Mouse (Mus musculus) thymus, postnatal 0 days (tissue): ENCODE measurements at regions not wholly inside any gene's neighbourhood (a gene's known extent, or its start where the extent isn't known, plus 50 kb on each side); places are given as distances from the start of the nearest gene placed in this dataset.

Experiments
- DNase-seq: peaks from one replicate; pipeline ENCODE4 v3.0.0-alpha.2; 2015; ENCODE audit warnings: low spot score

DNA sequence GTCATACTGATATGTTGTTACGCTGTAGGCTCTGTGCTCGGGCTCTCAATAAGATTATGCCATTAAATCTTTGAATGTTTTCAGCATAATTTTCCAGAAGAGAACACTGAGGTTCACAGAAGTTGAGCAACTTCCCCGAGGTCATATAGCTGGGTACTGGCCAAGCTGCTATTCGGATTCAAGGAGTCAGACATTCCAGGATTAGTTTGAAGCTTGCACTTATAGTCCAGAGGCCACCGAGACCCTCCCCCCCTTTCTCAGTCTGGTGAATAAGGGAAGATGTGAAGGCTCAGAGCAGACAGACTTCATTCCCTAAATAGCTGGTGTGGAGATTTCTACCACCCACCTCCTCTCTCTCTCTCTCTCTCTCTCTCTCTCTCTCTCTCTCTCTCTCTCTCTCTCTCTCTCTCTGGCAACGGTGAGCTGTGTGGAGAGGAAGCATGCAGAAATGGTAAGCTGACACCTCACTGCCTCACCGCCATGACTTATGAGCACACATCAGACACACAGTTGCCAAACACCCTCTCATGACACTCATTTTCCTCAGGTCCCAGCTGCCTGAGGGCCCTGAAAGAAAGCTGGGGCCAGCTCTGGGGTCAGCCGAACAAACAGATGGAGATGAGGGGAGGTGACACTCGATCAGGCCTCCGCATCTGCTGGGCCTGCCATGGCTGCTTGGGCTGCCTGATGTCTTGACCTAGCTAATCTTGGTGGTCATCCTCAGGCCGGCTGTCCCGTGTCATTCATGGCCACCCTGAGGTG is 107.0 kb upstream of the Pdzrn3 start:
- DNase-seq, result no peak

DNA sequence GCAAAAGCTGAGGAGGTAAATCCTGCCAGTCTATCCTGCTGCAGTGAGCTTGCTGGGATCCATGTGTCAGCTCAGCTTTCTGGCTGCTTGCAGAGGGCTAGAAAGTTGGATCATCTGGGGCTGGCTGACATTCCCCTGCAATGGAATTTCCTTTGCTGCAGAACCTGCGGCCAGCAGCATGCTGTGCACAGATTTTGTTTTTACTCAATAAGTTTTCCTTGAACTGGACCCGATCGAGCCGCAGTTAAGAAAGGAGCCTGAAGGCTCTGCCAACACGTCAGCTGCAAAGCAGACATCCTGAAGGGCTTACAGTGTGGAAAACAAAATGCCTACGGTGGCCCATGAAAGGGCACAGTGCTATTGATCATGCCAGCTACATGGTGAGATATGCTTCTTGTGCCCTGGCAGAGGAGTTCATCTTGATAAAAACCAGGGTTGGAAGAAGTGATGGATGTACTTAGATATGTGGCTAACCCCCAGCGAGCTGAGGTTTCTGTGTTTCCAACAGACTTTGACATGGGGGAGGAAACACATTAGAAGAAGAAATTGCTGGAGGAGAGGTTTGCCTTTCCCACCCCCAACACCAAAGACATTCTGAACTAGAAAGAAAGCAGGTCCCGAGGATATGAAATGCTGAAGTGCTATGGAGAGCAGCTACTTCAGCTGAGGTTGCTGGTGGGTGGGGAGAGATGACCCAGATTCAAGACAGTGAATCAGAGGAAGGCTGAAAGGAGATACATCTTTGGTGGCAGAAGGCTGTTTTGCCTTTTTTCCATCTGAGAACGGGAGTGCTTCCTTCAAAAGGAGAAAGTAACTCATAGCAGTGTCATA is 105.2 kb upstream of the Pdzrn3 start:
- no peak for DNase-seq

DNA sequence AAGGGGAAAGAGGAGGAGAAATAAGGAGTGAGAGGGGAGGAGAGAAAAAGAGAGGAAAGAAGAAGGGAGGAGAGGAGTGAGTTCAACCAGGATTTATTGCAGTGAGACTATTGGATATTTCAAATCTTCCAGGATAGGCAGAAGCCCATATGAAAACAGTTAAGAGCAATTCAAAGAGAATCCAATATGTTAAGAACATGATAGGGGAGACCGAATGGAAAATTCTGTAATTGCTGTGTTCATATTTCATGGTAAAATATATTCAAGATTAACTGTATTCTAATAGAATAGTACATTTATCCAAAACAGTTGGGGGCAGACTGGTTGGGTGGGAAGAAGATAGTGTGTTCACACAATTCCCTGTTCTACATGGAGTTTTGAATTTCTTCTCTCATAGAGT is 96.3 kb upstream of the Pdzrn3 start:
- DNase-seq, result no peak

DNA sequence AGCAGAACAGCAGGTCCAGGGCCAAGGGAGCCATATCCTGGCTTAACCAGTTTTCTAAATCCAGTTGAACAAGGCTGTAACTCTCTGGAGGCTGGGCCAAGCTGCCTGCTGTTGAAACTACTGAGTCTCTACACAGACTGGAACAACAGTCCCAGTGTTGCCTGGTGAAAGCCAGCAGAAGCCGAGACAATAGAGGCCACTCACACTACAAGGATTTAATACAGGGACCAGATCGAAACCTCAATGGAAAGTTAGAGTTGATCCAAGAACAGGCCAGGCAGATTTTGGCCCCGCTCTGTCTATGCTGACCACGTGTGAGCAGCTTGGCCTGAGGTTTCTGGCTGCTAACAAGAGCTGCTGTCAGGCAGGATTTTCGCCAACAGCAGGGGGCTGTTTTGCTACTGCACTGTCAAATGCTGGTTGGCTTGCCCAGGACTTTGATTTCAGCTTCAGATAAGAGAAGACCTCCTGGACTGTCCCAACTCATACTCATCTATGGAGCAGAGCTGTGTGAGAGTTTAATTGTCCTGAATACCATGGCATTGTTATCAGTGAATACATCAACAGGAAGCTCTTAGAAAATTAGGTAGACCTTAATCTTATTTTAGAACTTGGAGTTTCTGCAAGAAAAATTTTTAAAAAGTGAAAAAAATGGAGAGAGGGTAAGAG is 95.7 kb upstream of the Pdzrn3 start:
- DNase-seq, result no peak

DNA sequence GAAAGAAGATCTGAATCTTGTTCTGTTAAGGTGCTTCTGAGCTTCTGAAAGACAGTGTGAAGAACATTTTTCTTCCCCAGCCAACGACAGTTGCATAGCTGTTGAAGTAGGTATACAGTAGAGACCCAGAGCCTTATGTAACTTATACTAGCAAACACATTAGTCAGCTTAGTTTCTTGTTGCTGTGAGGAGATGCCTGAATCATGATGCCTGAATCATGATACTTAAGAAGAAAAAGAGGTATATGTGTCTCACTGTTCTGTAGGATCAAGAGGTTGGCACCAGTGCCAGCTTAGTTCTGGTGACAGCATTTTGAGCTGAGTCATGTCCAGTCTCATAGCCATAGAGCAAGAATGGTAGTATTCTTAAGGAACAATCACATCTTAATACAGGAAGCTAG is 87.2 kb upstream of the Pdzrn3 start:
- no peak for DNase-seq

DNA sequence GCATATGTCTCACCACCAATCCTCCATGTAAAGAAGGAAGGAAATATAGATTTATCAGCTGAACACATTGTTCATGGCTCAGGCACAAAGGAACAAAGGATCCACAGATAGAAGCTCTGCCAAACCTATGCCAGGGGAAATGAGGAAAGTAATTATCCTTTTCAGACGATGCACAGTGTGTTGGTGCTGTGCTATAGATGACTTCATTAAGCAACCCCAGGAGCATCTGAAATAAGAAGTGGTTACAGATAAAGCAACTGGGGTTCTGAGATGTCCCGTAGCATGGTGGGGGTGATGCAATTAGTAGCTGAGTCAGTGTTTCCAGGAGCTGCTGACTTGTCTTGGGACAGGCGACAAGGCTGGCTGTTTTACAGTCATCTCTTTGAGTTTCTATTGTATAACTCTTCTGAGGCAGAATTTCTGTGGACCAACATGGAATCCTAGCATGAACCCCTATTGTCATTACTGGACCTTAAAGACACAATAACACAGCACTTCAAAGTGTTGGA is 86.2 kb upstream of the Pdzrn3 start:
- no peak for DNase-seq

DNA sequence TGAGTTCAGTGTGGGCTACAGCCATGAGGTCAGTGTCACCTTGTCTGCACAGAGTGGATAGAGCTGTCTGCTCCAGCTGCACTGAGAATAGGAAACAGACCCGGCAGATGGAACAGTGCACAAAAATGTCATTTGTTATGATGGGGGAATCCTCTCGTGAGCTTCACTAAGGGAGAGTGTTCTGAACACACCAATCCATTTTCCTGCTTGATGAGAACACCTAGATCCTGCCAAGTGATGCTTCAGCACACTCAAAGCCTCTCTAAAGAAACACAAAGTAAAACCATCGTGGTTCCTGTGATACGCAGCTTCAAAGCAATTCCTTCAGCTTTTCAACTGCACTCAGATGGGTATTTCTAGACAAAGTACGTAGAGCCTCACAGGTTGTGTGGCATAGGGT is 69.0 kb upstream of the Pdzrn3 start:
- no peak for DNase-seq

DNA sequence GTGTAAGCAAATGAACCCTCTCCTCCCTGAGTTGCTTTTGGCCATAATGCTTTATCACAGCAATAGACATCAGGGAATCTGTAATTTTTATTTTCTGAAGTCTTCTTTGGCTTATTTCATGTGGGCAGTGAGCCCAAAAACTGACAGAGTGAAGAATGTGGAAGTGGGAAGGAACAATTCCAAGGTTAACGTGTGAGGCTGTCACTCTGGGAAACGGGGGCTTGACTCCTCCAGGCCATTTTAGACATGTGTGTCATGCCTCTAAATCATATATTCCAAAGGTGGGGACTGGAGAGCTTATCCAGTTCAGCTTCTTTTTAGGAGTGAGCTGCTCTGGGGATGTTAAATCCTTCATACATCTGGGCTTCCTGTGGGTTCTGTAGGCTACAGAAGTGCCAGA is 68.6 kb upstream of the Pdzrn3 start:
- DNase-seq, result no peak

DNA sequence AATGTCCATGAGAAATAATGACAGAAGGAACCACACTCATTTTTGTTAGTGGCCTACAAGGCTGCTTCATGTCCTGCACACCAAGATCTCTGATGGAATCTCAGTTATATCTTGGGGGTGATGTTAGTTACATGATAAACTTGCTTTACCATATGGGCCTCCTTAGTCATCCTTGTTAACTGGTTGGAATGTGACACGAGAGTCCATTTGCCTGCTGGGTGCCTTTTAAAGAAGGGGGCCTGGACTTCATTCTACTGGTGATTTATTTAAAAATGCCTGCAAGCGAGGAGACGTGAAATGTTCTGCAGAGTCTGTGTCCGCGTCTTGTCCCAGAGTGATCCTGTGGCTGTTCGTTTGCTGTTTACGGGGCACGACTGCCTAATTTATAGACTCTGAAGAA is 55.1 kb upstream of the Pdzrn3 start:
- no peak for DNase-seq

DNA sequence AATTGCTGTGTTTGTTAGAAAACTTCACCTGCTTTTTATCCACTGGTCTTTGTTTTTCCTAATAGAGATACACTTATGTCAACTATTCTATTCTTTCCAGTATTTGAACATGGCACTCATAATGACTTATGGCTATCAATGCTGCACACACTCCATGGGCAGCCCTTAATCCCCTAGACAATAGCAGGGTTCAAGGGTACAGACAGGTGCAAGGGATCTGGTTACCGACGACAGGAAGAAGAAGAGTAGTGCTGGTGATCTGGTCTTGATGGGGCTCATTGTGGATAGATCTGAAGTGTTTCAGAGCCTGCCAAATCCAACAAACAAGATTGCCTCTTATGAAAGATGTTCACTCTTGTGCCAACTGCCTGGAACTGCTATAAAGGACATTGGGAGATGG is 51.9 kb upstream of the Pdzrn3 start:
- no peak for DNase-seq
